Mouse (Mus musculus): ENCODE measurements around the gene Hbq1b. TPM values are rescaled to one million over a fixed set of nuclear protein-coding genes. Genes with fewer than 3 reads are reported as not detected.

Hbq1b gene
- polyA plus RNA-seq, 1 experiment from 2014 or later, result 1.6 TPM

DNA sequence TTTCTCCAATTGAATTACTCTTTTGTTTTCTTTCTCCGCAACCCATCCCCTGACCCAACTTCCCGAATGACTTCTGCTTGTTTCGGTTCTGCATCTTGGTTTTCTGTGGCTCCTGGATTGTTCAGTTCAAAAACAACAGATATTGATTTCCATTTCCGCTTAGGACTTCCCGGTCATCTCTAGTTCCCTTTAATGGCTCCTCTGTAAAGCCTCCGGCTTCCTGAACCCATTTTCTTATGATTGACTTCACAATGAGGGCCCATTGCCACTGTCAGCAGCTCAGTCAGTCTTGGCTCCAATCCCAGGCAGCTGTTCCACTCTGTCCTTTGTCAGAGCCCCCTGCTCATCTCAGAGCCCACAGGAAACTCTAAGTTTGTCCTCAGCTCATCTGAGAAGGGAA is 44.3 kb downstream of the Hbq1b start:
- Histone ChIP-seq H3K27me3 (ENCODE audit: control insufficient read depth, insufficient read depth, low read length) (no peaks in the 10 kb centered on the region), H3K27ac (ENCODE audit: low read depth, low read length) (peak overlapping the region; percentile 47; the same call in 1 of the 2 replicates), H3K4me1 (ENCODE audit: control insufficient read depth, insufficient read depth, low read length) (peaks cover 8% of the 10 kb centered on the region; the same call in 1 of the 2 replicates), H3K4me2 (replicated peaks; ENCODE audit: low read depth, low read length) (no peak overlapping the region; the same call in 1 of the 2 replicates), H3K4me3 (ENCODE audit: low read length) (no peak overlapping the region), H3K36me3 (ENCODE audit: control insufficient read depth, insufficient read depth, low read length) (no peaks in the 10 kb centered on the region), H3K9me3 (ENCODE audit: control insufficient read depth, low read length) (no peaks in the 10 kb centered on the region), H3K9ac (ENCODE audit: low read depth, low read length) (no peak overlapping the region)
- ATAC-seq (ENCODE audit: low FRiP score, low TSS enrichment), result peak; percentile 66; the same call in 1 of the 2 replicates
- WGBS, result 21% methylated on average over 6 of the region's 6 CpGs

DNA sequence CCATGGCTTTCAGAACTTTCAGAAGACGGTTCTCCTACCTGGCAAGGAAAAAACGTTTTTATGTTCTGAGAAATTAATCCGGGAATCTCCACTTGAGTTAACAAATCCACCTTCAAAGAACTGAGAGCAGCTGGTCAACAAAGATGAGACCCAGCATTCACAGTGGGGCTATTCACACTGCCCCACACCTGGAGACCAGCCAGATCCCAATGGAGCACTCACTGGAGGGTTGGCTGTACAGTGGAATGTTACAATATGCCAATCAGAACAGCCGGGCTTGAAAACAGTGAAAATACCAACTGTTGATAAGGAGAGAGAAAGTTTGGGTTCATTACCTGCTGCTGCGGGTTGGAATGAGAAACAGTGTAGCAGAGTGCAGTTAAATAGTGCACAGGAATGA is 45.1 kb downstream of the Hbq1b start:
- Histone ChIP-seq H3K27ac (ENCODE audit: low read depth, low read length) (no peak overlapping the region), H3K9ac (ENCODE audit: low read depth, low read length) (no peak overlapping the region), H3K9me3 (ENCODE audit: control insufficient read depth, low read length) (no peaks in the 10 kb centered on the region), H3K27me3 (ENCODE audit: control insufficient read depth, insufficient read depth, low read length) (no peaks in the 10 kb centered on the region), H3K4me2 (replicated peaks; ENCODE audit: low read depth, low read length) (no peak overlapping the region), H3K4me3 (ENCODE audit: low read length) (no peak overlapping the region), H3K4me1 (ENCODE audit: control insufficient read depth, insufficient read depth, low read length) (peaks cover 8% of the 10 kb centered on the region; the same call in 1 of the 2 replicates), H3K36me3 (ENCODE audit: control insufficient read depth, insufficient read depth, low read length) (no peaks in the 10 kb centered on the region)
- WGBS, result 78% methylated on average over 5 of the region's 5 CpGs
- no peak for ATAC-seq (ENCODE audit: low FRiP score, low TSS enrichment)

DNA sequence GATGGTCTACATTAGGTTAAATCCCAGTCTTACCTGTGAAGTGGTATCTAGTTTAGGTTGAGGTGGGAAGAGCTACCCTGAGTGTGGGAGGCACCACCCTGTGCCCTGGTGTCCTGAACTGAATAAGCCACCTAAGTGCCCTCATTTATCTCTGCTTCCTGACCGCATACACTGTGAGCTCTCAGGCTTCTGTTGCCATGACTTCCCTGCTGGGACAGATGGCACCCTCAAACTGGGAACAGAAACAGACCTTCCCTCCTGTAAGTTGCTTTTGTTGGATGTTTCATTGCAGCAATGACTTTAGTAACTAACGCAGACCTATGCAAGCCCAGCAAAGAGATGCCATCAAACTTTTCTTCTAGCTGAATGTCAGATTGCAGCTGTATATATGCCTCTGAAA is 46.5 kb downstream of the Hbq1b start:
- no peak overlapping the region for H3K4me2 ChIP-seq (replicated peaks; ENCODE audit: low read depth, low read length)
- no peak overlapping the region for H3K4me3 ChIP-seq (ENCODE audit: low read length)
- peaks cover 8% of the 10 kb centered on the region; the same call in 1 of the 2 replicates for H3K4me1 ChIP-seq (ENCODE audit: control insufficient read depth, insufficient read depth, low read length)
- no peaks in the 10 kb centered on the region for H3K36me3 ChIP-seq (ENCODE audit: control insufficient read depth, insufficient read depth, low read length)
- no peak overlapping the region for H3K9ac ChIP-seq (ENCODE audit: low read depth, low read length)
- WGBS, result 73% methylated on average over 2 of the region's 2 CpGs
- H3K9me3 ChIP-seq (ENCODE audit: control insufficient read depth, low read length), result 0 out of 2 replicates have a peak, but pooled peaks cover 2% of the 10 kb centered on the region
- ATAC-seq (ENCODE audit: low FRiP score, low TSS enrichment), result no peak
- H3K27ac ChIP-seq (ENCODE audit: low read depth, low read length), result no peak overlapping the region
- H3K27me3 ChIP-seq (ENCODE audit: control insufficient read depth, insufficient read depth, low read length), result no peaks in the 10 kb centered on the region

DNA sequence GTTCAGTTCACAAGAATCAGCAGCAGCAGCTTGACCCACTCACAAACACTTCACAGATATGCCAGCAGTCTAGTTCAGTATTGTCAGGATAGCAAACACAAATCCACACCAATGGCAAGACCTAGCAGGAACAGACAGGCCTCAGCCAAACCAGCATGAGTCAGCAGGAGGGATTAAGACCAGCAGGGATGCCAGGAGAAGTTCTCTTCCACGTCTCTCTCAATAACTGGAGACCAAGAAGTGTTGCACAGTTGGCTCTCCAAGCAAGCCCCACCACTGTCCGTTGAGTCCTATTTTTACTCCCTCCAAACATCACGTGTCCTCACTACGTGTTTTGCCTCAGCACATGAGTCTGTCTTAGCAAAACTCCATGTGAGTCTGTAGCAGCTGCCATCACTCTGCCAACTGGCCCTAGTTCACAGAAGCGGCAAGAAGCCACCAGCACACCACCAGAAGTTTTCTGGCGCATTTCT is 49.7 kb downstream of the Hbq1b start:
- no peak for ATAC-seq (ENCODE audit: low FRiP score, low TSS enrichment)
- 91% methylated on average over 6 of the region's 6 CpGs for WGBS
- Histone ChIP-seq H3K27ac (ENCODE audit: low read depth, low read length) (no peak overlapping the region), H3K9me3 (ENCODE audit: control insufficient read depth, low read length) (0 out of 2 replicates have a peak, but pooled peaks cover 2% of the 10 kb centered on the region), H3K4me3 (ENCODE audit: low read length) (no peak overlapping the region), H3K36me3 (ENCODE audit: control insufficient read depth, insufficient read depth, low read length) (no peaks in the 10 kb centered on the region), H3K27me3 (ENCODE audit: control insufficient read depth, insufficient read depth, low read length) (no peaks in the 10 kb centered on the region), H3K9ac (ENCODE audit: low read depth, low read length) (no peak overlapping the region), H3K4me2 (replicated peaks; ENCODE audit: low read depth, low read length) (no peak overlapping the region), H3K4me1 (ENCODE audit: control insufficient read depth, insufficient read depth, low read length) (peaks cover 20% of the 10 kb centered on the region; the same call in 1 of the 2 replicates)

Other genes with a start within 250 kb of the Hbq1b start
- gene Il9r, start 86.7 kb upstream of the Hbq1b start, polyA plus RNA-seq (2014; fragmentation: Nextera tagmentation; extraction: Ambion mirVana), result not detected in 2 replicates
- gene Snrnp25, start 81.5 kb upstream of the Hbq1b start, polyA plus RNA-seq (2014; fragmentation: Nextera tagmentation; extraction: Ambion mirVana), result 71.7 and 90.6 TPM in 2 replicates
- gene Rhbdf1, start 64.7 kb upstream of the Hbq1b start, polyA plus RNA-seq (2014; fragmentation: Nextera tagmentation; extraction: Ambion mirVana), result 28.0 and 39.5 TPM in 2 replicates
- gene Mpg, start 60.5 kb upstream of the Hbq1b start, polyA plus RNA-seq (2014; fragmentation: Nextera tagmentation; extraction: Ambion mirVana), result 35.6 and 39.8 TPM in 2 replicates
- gene Nprl3, start 19.3 kb upstream of the Hbq1b start, polyA plus RNA-seq (2014; fragmentation: Nextera tagmentation; extraction: Ambion mirVana), result 27.5 and 45.5 TPM in 2 replicates
- gene Hba-x, start 10.6 kb upstream of the Hbq1b start, polyA plus RNA-seq (2014; fragmentation: Nextera tagmentation; extraction: Ambion mirVana), result 87.6 and 90.7 TPM in 2 replicates
- gene Hba-a1, start 3.5 kb upstream of the Hbq1b start, polyA plus RNA-seq (2014; fragmentation: Nextera tagmentation; extraction: Ambion mirVana), result 2,390 and 2,705 TPM in 2 replicates
- gene Hba-a2, start 9.5 kb downstream of the Hbq1b start, polyA plus RNA-seq (2014; fragmentation: Nextera tagmentation; extraction: Ambion mirVana), result 5,998 and 6,905 TPM in 2 replicates
- 0.77 TPM in 1 of 2 replicates, not detected in the other for gene Hbq1a, start 13.1 kb downstream of the Hbq1b start, polyA plus RNA-seq (2014; fragmentation: Nextera tagmentation; extraction: Ambion mirVana)
- gene Sh3pxd2b, start 60.9 kb downstream of the Hbq1b start, polyA plus RNA-seq (2014; fragmentation: Nextera tagmentation; extraction: Ambion mirVana), result 19.1 and 25.2 TPM in 2 replicates
- gene Ubtd2, start 168.4 kb downstream of the Hbq1b start, polyA plus RNA-seq (2014; fragmentation: Nextera tagmentation; extraction: Ambion mirVana), result 47.9 and 61.5 TPM in 2 replicates
- 0.43 and 0.46 TPM in 2 replicates for gene Efcab9, start 245.1 kb downstream of the Hbq1b start, polyA plus RNA-seq (2014; fragmentation: Nextera tagmentation; extraction: Ambion mirVana)
- 3.5 TPM in 2 replicates for gene Stk10, start 246.3 kb downstream of the Hbq1b start, polyA plus RNA-seq (2014; fragmentation: Nextera tagmentation; extraction: Ambion mirVana)

Measured in kidney, embryonic 14.5 days (tissue).